Mouse (Mus musculus) heart, adult 11 months (tissue): ENCODE results near the gene Sema6d.
"Not testable (repeated sequence)": the region's sequence is repeated elsewhere in the genome, so short reads cannot be mapped to it uniquely, and the experiment has no call there.

Source experiments
- DNase-seq: peaks from one replicate; pipeline ENCODE4 v3.0.0; 2022

Gene Sema6d

GRCm38 (mm10) chr2:124298872-124299271 is 209.1 kb downstream of the Sema6d start:
- peak; percentile 93 for DNase-seq

- DNase-seq: no peak
Observed at GRCm38 (mm10) chr2:124308605-124309004, 218.8 kb downstream of the Sema6d start.

GRCm38 (mm10) chr2:124309361-124310128 is 219.8 kb downstream of the Sema6d start:
- no peak for DNase-seq

GRCm38 (mm10) chr2:124322528-124323215 is 232.9 kb downstream of the Sema6d start:
- DNase-seq: no peak

GRCm38 (mm10) chr2:124324107-124324724 is 234.4 kb downstream of the Sema6d start:
- no peak for DNase-seq

- DNase-seq: peak; percentile 52
Observed at GRCm38 (mm10) chr2:124329473-124330130, 239.8 kb downstream of the Sema6d start.

- DNase-seq: no peak
Observed at GRCm38 (mm10) chr2:124332890-124333289, 243.1 kb downstream of the Sema6d start.

GRCm38 (mm10) chr2:124334655-124335054 is 244.9 kb downstream of the Sema6d start:
- not testable (repeated sequence) for DNase-seq

GRCm38 (mm10) chr2:124338296-124338695 is 248.5 kb downstream of the Sema6d start:
- DNase-seq: peak; percentile 35

- peak; percentile 27 for DNase-seq
Observed at GRCm38 (mm10) chr2:124354191-124354590, 264.4 kb downstream of the Sema6d start.

GRCm38 (mm10) chr2:124354716-124355115 is 264.9 kb downstream of the Sema6d start:
- DNase-seq: peak; percentile 55

- DNase-seq: peak; percentile 91
Observed at GRCm38 (mm10) chr2:124369291-124369690, 279.5 kb downstream of the Sema6d start.

- peak; percentile 99 for DNase-seq
Observed at GRCm38 (mm10) chr2:124369991-124370390, 280.2 kb downstream of the Sema6d start.

GRCm38 (mm10) chr2:124371363-124371762 is 281.6 kb downstream of the Sema6d start:
- DNase-seq: no peak

- DNase-seq: no peak
Observed at GRCm38 (mm10) chr2:124385053-124385452, 295.3 kb downstream of the Sema6d start.

GRCm38 (mm10) chr2:124385722-124386121 is 296.0 kb downstream of the Sema6d start:
- no peak for DNase-seq

- DNase-seq: no peak
Observed at GRCm38 (mm10) chr2:124388269-124388668, 298.5 kb downstream of the Sema6d start.

GRCm38 (mm10) chr2:124396733-124397132 is 307.0 kb downstream of the Sema6d start:
- DNase-seq: no peak

- no peak for DNase-seq
Observed at GRCm38 (mm10) chr2:124397304-124397703, 307.5 kb downstream of the Sema6d start.

GRCm38 (mm10) chr2:124399611-124400010 is 309.8 kb downstream of the Sema6d start:
- no peak for DNase-seq

- DNase-seq: no peak
Observed at GRCm38 (mm10) chr2:124401727-124402380, 312.1 kb downstream of the Sema6d start.

GRCm38 (mm10) chr2:124403571-124403970 is 313.8 kb downstream of the Sema6d start:
- DNase-seq: peak; percentile 94

- DNase-seq: no peak
Observed at GRCm38 (mm10) chr2:124403981-124404380, 314.2 kb downstream of the Sema6d start.
